Mouse (Mus musculus) forebrain, embryonic 11.5 days (tissue): ENCODE results near the gene Piezo1. TPM values are rescaled to one million over a fixed set of nuclear protein-coding genes. Genes with fewer than 3 reads are reported as not detected.

Source experiments
- ATAC-seq: fragments of 200-750 bp; cut with Nextera tagmentation; replicated peaks from 2 replicates; pipeline ENCODE4 v1.8.0; 2017; ENCODE audit warnings: moderate TSS enrichment; ENCODE audit not compliant: low FRiP score
- DNase-seq: peaks from one replicate; pipeline ENCODE4 v3.0.0-alpha.2; 2017; ENCODE audit warnings: low spot score
- H3K27ac ChIP-seq: fragments of 300-500 bp; sonication (generic); 2 replicates; pipeline ENCODE4 v1.5.1; 2014; ENCODE audit warnings: low read depth, low read length
- H3K27me3 ChIP-seq: fragments of 300-500 bp; sonication (generic); 2 replicates; pipeline ENCODE4 v1.6.1; 2014; ENCODE audit warnings: mild to moderate bottlenecking, low read length, mixed read lengths; ENCODE audit not compliant: control insufficient read depth, insufficient read depth
- H3K36me3 ChIP-seq: fragments of 300-500 bp; sonication (generic); 2 replicates; pipeline ENCODE4 v1.6.1; 2014; ENCODE audit warnings: mild to moderate bottlenecking, low read length, moderate library complexity, mixed read lengths; ENCODE audit not compliant: control insufficient read depth, insufficient read depth
- H3K4me1 ChIP-seq: fragments of 300-500 bp; sonication (generic); replicated peaks from 2 replicates; pipeline ENCODE4 v1.6.1; 2014; ENCODE audit warnings: low read length, mixed read lengths; ENCODE audit not compliant: control insufficient read depth, insufficient read depth
- H3K4me2 ChIP-seq: fragments of 300-500 bp; sonication (generic); 2 replicates; pipeline ENCODE4 v1.6.1; 2014; ENCODE audit warnings: low read depth, mild to moderate bottlenecking, low read length, moderate library complexity, mixed read lengths; ENCODE audit not compliant: severe bottlenecking
- H3K4me3 ChIP-seq: fragments of 300-500 bp; sonication (generic); 2 replicates; pipeline ENCODE4 v1.5.1; 2014; ENCODE audit warnings: low read depth, low read length
- H3K9ac ChIP-seq: fragments of 300-500 bp; sonication (generic); 2 replicates; pipeline ENCODE4 v1.6.1; 2014; ENCODE audit warnings: low read length
- H3K9me3 ChIP-seq: fragments of 300-500 bp; sonication (generic); 2 replicates; pipeline ENCODE4 v1.6.1; 2016; ENCODE audit warnings: low read length, mixed read lengths; ENCODE audit not compliant: control insufficient read depth
- WGBS: fragments of 180-500 bp; shearing (Covaris S2); extraction: QIAGEN DNeasy Blood & Tissue Kit; methylation state at CpG from one replicate; pipeline ENCODE4 v1.1.7; 2014; 5-methylcytosine and 5-hydroxymethylcytosine counted together
- polyA plus RNA-seq: library from polyadenylated mRNA; unstranded; fragments of >200 nt; fragmentation: Nextera tagmentation; extraction: Ambion mirVana; gene quantifications from 2 replicates; pipeline ENCODE4 v1.2.1, GENCODE M21; 2014

Piezo1 gene
- polyA plus RNA-seq, 1 experiment from 2014 or later: 5.8 TPM

- no peak overlapping the region; the same call in 1 of the 2 replicates for H3K27ac ChIP-seq
These were observed 108.8 kb downstream of the Piezo1 start for GRCm38 (mm10) chr8:122442356-122442755.

GRCm38 (mm10) chr8:122441326-122441725 lies 109.8 kb downstream of the Piezo1 start:
- H3K36me3 ChIP-seq: no peaks in the 10 kb centered on the region; the same call in 1 of the 2 replicates
- H3K4me3 ChIP-seq: no peak overlapping the region
- H3K4me1 ChIP-seq: peaks cover 3% of the 10 kb centered on the region; the same call in 1 of the 2 replicates
- 88% methylated on average over 1 of the region's 1 CpGs for WGBS
- H3K9ac ChIP-seq: no peak overlapping the region
- H3K27me3 ChIP-seq: no peaks in the 10 kb centered on the region
- no peak overlapping the region for H3K4me2 ChIP-seq
- no peaks in the 10 kb centered on the region for H3K9me3 ChIP-seq
- no peak overlapping the region for H3K27ac ChIP-seq
- no peak for ATAC-seq
- DNase-seq: no peak

More at GRCm38 (mm10) chr8:122442356-122442755, 108.8 kb downstream of the Piezo1 start:
- Histone ChIP-seq H3K4me2 (peak overlapping the region; percentile 91), H3K9ac (peak overlapping the region; percentile 70), H3K36me3 (no peaks in the 10 kb centered on the region; the same call in 1 of the 2 replicates), H3K4me3 (peak overlapping the region; percentile 60), H3K4me1 (peaks cover 3% of the 10 kb centered on the region; the same call in 1 of the 2 replicates), H3K9me3 (no peaks in the 10 kb centered on the region), H3K27me3 (no peaks in the 10 kb centered on the region)
- ATAC-seq (no peak), DNase-seq (no peak)
- WGBS: 20% methylated on average over 7 of the region's 7 CpGs

- DNase-seq (no peak), ATAC-seq (no peak)
- 93% methylated on average over 16 of the region's 16 CpGs for WGBS
- Histone ChIP-seq H3K27ac (no peak overlapping the region), H3K4me3 (no peak overlapping the region), H3K36me3 (no peaks in the 10 kb centered on the region; the same call in 1 of the 2 replicates), H3K27me3 (no peaks in the 10 kb centered on the region), H3K9ac (no peak overlapping the region), H3K4me2 (no peak overlapping the region), H3K4me1 (peaks cover 3% of the 10 kb centered on the region; the same call in 1 of the 2 replicates), H3K9me3 (no peaks in the 10 kb centered on the region)
These were observed 111.8 kb downstream of the Piezo1 start for GRCm38 (mm10) chr8:122439336-122439735.

- ATAC-seq (no peak), DNase-seq (no peak)
- H3K4me1 ChIP-seq: peaks cover 5% of the 10 kb centered on the region; the same call in 1 of the 2 replicates
- no peaks in the 10 kb centered on the region for H3K9me3 ChIP-seq
- no peak overlapping the region for H3K4me2 ChIP-seq
- no peak overlapping the region for H3K27ac ChIP-seq
- H3K9ac ChIP-seq: no peak overlapping the region
- WGBS: 94% methylated on average over 13 of the region's 13 CpGs
- H3K27me3 ChIP-seq: no peaks in the 10 kb centered on the region
- H3K4me3 ChIP-seq: no peak overlapping the region
- H3K36me3 ChIP-seq: no peaks in the 10 kb centered on the region; the same call in 1 of the 2 replicates
These were observed 113.3 kb downstream of the Piezo1 start for GRCm38 (mm10) chr8:122437708-122438331.

- Histone ChIP-seq H3K9me3 (no peaks in the 10 kb centered on the region), H3K36me3 (no peaks in the 10 kb centered on the region; the same call in 1 of the 2 replicates), H3K4me3 (no peak overlapping the region), H3K27me3 (no peaks in the 10 kb centered on the region), H3K9ac (no peak overlapping the region), H3K4me1 (peaks cover 8% of the 10 kb centered on the region; the same call in 1 of the 2 replicates), H3K4me2 (no peak overlapping the region), H3K27ac (no peak overlapping the region)
- no peak for DNase-seq
- ATAC-seq: no peak
- 93% methylated on average over 20 of the region's 20 CpGs for WGBS
These were observed 114.5 kb downstream of the Piezo1 start for GRCm38 (mm10) chr8:122436586-122437125.

GRCm38 (mm10) chr8:122436146-122436545 lies 115.0 kb downstream of the Piezo1 start:
- peaks cover 9% of the 10 kb centered on the region; the same call in 1 of the 2 replicates for H3K4me1 ChIP-seq
- no peaks in the 10 kb centered on the region for H3K9me3 ChIP-seq
- WGBS: 97% methylated on average over 9 of the region's 9 CpGs
- H3K4me2 ChIP-seq: no peak overlapping the region
- DNase-seq (no peak), ATAC-seq (no peak)
- H3K36me3 ChIP-seq: no peaks in the 10 kb centered on the region; the same call in 1 of the 2 replicates
- no peak overlapping the region for H3K9ac ChIP-seq
- H3K27me3 ChIP-seq: no peaks in the 10 kb centered on the region
- H3K4me3 ChIP-seq: no peak overlapping the region
- no peak overlapping the region for H3K27ac ChIP-seq

- Histone ChIP-seq H3K27me3 (no peaks in the 10 kb centered on the region), H3K4me2 (no peak overlapping the region), H3K36me3 (no peaks in the 10 kb centered on the region; the same call in 1 of the 2 replicates), H3K4me3 (no peak overlapping the region), H3K9ac (no peak overlapping the region), H3K27ac (no peak overlapping the region), H3K4me1 (peaks cover 9% of the 10 kb centered on the region; the same call in 1 of the 2 replicates), H3K9me3 (no peaks in the 10 kb centered on the region)
- DNase-seq (no peak), ATAC-seq (no peak)
- WGBS: 92% methylated on average over 6 of the region's 6 CpGs
These were observed 115.8 kb downstream of the Piezo1 start for GRCm38 (mm10) chr8:122435375-122435774.

GRCm38 (mm10) chr8:122433269-122433905 lies 117.7 kb downstream of the Piezo1 start:
- peaks cover 9% of the 10 kb centered on the region; the same call in 1 of the 2 replicates for H3K4me1 ChIP-seq
- WGBS: 66% methylated on average over 11 of the region's 11 CpGs
- H3K9ac ChIP-seq: no peak overlapping the region
- H3K36me3 ChIP-seq: no peaks in the 10 kb centered on the region; the same call in 1 of the 2 replicates
- no peak overlapping the region for H3K27ac ChIP-seq
- DNase-seq (no peak), ATAC-seq (peak; percentile 34)
- no peak overlapping the region for H3K4me2 ChIP-seq
- no peak overlapping the region for H3K4me3 ChIP-seq
- no peaks in the 10 kb centered on the region for H3K27me3 ChIP-seq
- no peaks in the 10 kb centered on the region for H3K9me3 ChIP-seq
